Mouse (Mus musculus) C2C12 (cell line): Measurements from ENCODE around the gene Mgll.

Experiments
- CEBPB ChIP-seq: IDR thresholded peaks from one replicate; pipeline ENCODE4 v1.6.1; 2011; ENCODE audit warnings: low read depth, mild to moderate bottlenecking, control low read depth, moderate library complexity
- CTCF ChIP-seq: IDR thresholded peaks from one replicate; pipeline ENCODE4 v1.5.1; 2011; ENCODE audit not compliant: control insufficient read depth, insufficient read depth, insufficient read length
- FOSL1 ChIP-seq: IDR thresholded peaks from one replicate; pipeline ENCODE4 v1.8.0; 2011; ENCODE audit warnings: mild to moderate bottlenecking, low read length; ENCODE audit not compliant: poor library complexity, insufficient read depth, severe bottlenecking
- MAX ChIP-seq: IDR thresholded peaks from one replicate; pipeline ENCODE4 v1.6.1; 2011; ENCODE audit warnings: mild to moderate bottlenecking, control low read depth
- MYOG ChIP-seq: IDR thresholded peaks from one replicate; pipeline ENCODE4 v1.6.1; 2011; ENCODE audit not compliant: control insufficient read depth, insufficient read length; ENCODE audit errors: extremely low read depth
- USF1 ChIP-seq: IDR thresholded peaks from one replicate; pipeline ENCODE4 v1.6.1; 2011; ENCODE audit warnings: low read depth, mild to moderate bottlenecking, control low read depth, moderate library complexity

DNA sequence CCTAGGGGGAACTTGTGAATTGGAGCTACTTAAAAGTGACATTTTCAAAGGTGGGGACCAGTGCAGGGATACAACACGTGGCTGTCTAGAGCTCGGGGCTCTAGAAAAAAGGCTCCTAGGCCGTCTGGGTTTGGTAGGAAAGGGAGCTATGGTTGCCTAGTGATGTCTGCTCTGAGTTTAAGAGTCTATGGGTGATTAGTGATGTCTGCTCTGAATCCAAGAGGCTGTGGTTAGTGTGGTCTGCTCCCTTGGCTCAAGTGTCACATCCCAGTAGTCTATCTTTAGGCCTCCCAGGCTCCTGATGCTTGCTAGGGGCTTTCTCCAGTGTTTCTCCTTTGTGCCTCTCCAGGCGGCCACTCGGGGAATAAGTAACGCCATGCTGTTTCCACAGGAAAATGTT is 29.4 kb downstream of the Mgll start:
- TF ChIP-seq MAX (no peak), CTCF (no peak), CEBPB (no peak), FOSL1 (no peak), USF1 (no peak), MYOG (no peak)
